Mouse (Mus musculus) spleen, adult 2 months (tissue): Measurements from ENCODE around the gene Ndufa5. TPM values are rescaled to one million over a fixed set of nuclear protein-coding genes. Genes with fewer than 3 reads are reported as not detected.

Experiments used
- DNase-seq, 2 experiments: peaks; one replicate each; pipeline versions ENCODE4 v3.0.0 to v3.0.0-alpha.2; 2012 to 2021; ENCODE audit warnings: low spot score in 2 of 2, low read depth in 1 of 2
- H3K27ac ChIP-seq: fragments of 200-500 bp; 2 replicates; pipeline ENCODE4 v1.5.1; 2012; ENCODE audit warnings: low read length, inconsistent platforms; ENCODE audit not compliant: insufficient read depth
- H3K27me3 ChIP-seq: fragments of 200-500 bp; 2 replicates; pipeline ENCODE4 v1.6.1; 2012; ENCODE audit warnings: mild to moderate bottlenecking, moderate library complexity, low read length, inconsistent platforms; ENCODE audit not compliant: control insufficient read depth, insufficient read depth
- H3K36me3 ChIP-seq: fragments of 200-500 bp; 2 replicates; pipeline ENCODE4 v1.6.1; 2012; ENCODE audit warnings: mild to moderate bottlenecking, low read length, inconsistent platforms; ENCODE audit not compliant: control insufficient read depth, insufficient read depth
- H3K4me1 ChIP-seq: fragments of 200-500 bp; 2 replicates; pipeline ENCODE4 v1.6.1; 2011; ENCODE audit warnings: inconsistent platforms; ENCODE audit not compliant: control insufficient read depth, insufficient read depth, insufficient read length
- H3K4me3 ChIP-seq: fragments of 200-500 bp; 2 replicates; pipeline ENCODE4 v1.5.1; 2011; ENCODE audit warnings: mild to moderate bottlenecking, inconsistent platforms; ENCODE audit not compliant: insufficient read depth, insufficient read length; ENCODE audit errors: extremely low read depth
- CTCF ChIP-seq: fragments of 200-500 bp; IDR thresholded peaks from 2 replicates; pipeline ENCODE4 v1.5.1; 2011; ENCODE audit warnings: mild to moderate bottlenecking, inconsistent platforms; ENCODE audit not compliant: insufficient read depth, insufficient read length, insufficient replicate concordance; ENCODE audit errors: extremely low read depth
- POLR2A ChIP-seq: fragments of 200-500 bp; IDR thresholded peaks from 2 replicates; pipeline ENCODE4 v1.6.1; 2011; ENCODE audit warnings: low read depth, low read length, inconsistent platforms
- WGBS: fragments of 180-500 bp; shearing (Covaris S2); methylation state at CpG from one replicate; pipeline ENCODE4 v1.1.7; 2018; 5-methylcytosine and 5-hydroxymethylcytosine counted together
- polyA plus RNA-seq: library from polyadenylated mRNA; depleted of rRNA; stranded (reverse); fragments of >200 nt; gene quantifications from 2 replicates; pipeline ENCODE4 v1.2.3, GENCODE M21; 2012

Gene Ndufa5
- polyA plus RNA-seq, 1 experiment: 0.58 TPM

DNA sequence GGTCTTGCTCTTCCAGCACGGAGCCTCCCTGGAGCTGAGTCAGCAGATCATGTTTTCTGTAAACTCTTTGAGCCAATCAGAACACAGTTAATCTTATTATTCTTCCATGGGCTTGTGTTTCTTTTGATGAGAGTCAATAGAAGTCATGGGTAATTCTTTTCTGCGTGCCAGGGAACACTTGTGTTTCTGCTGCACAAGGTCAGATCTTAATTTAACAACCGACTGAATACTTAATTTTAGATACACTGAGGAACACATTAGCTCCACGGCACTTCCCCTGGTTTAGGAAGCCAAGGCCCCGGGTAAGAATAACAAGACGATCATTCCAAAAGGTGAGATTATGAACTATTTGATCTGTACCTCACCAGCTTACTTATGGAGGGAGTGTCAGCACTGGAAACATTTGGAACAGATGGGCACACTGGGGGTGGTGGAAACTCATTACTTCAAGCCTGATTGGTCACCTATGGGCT, 15.3 kb upstream of the Ndufa5 start:
- H3K4me3 ChIP-seq: no peak overlapping the region
- no peak for TF ChIP-seq CTCF
- H3K4me1 ChIP-seq: no peaks in the 10 kb centered on the region
- no peak overlapping the region for H3K27ac ChIP-seq
- WGBS: 85% methylated on average over 6 of the region's 6 CpGs
- DNase-seq: no peak
- H3K36me3 ChIP-seq: no peaks in the 10 kb centered on the region
- H3K27me3 ChIP-seq: no peaks in the 10 kb centered on the region

DNA sequence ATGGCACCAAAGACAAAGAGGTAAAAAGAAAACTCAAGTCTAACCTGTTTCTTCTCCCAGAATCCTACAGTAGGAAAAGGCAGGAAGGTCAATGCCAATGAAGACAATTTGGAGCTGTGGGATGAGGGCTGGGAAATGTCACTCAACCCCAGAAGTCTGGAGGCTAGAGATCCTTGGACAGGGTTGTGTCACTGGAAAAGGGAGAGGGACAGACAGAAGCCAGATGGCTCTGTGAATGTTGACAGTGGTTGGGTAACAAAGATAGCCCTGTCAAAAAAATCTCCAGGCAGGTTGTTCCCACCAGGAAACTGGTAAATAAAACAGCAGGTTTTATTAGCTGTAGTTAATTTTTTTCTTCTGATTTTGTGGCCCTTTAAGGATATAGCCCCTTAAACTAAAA, 14.6 kb upstream of the Ndufa5 start:
- TF ChIP-seq CTCF: no peak
- TF ChIP-seq POLR2A: no peak
- no peak for DNase-seq
- H3K4me3 ChIP-seq: no peak overlapping the region

DNA sequence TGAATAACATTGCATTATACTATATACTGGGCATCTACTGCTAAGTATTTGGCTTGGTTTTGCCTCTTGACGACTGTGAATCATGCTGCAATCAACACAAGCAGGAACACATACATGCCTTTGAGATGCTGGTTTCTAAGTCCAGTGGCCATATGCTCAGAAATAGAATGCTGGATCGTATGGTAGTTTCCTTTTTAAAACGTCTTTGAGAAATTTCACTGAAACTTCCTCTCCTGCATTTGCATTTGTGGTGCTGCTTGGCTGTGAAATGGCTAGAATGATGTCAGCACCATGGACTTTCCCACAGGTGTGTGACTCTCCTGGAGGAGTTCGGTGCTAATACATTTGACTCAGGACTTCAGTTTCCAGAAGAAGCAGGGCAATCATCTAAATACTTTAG, 12.3 kb upstream of the Ndufa5 start:
- no peaks in the 10 kb centered on the region for H3K27me3 ChIP-seq
- DNase-seq: no peak
- TF ChIP-seq POLR2A: no peak
- no peak for TF ChIP-seq CTCF
- H3K4me3 ChIP-seq: no peak overlapping the region
- no peak overlapping the region for H3K27ac ChIP-seq
- no peaks in the 10 kb centered on the region for H3K4me1 ChIP-seq
- no peaks in the 10 kb centered on the region for H3K36me3 ChIP-seq
- 43% methylated on average over 4 of the region's 4 CpGs for WGBS

More for the DNA sequence above, 14.6 kb upstream of the Ndufa5 start:
- Histone ChIP-seq H3K36me3 (no peaks in the 10 kb centered on the region), H3K27ac (no peak overlapping the region), H3K27me3 (no peaks in the 10 kb centered on the region), H3K4me1 (no peaks in the 10 kb centered on the region)

DNA sequence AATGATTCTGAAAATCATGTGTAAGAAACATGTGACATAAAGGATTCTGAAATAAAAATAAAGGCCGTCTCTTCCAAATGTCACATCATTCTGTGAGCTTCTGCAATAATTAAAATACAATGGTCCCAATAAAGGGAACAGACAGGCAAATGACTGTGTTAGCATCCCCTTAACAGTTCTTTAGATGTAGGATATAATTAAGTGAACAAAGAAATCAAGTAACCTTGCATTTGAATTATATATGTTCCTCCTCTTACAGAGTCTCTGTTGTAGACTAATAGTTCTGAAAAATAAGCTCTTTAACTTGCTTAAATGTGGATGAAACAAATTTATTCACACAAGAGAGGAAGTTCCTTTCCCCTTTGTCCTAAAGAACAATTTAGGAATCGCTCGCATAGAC, 10.6 kb upstream of the Ndufa5 start:
- Histone ChIP-seq H3K4me1 (no peaks in the 10 kb centered on the region), H3K27ac (no peak overlapping the region), H3K36me3 (no peaks in the 10 kb centered on the region), H3K27me3 (no peaks in the 10 kb centered on the region), H3K4me3 (no peak overlapping the region)
- TF ChIP-seq CTCF (no peak), POLR2A (no peak)
- whole genome bisulfite sequencing: 84% methylated on average over 3 of the region's 3 CpGs
- no peak for DNase-seq

DNA sequence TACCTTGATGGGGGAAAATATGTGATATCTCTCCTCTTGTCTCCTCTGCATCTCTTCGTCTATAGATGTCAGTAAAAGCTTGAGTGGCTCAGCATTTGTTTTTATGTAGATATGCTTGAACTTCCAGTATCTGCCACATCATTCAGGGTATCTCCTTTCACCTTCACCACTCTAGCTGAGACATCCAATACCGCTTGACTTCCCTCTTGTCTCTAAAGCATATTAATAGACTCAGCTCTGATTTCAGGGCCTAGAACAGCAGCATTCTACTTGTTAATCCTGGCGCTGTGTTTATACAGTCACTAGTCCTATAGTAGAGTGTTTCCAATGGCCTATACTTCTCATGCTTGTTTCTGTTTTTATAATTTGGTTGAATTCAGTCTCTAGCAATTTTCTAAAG, 5.0 kb upstream of the Ndufa5 start:
- no peaks in the 10 kb centered on the region for H3K36me3 ChIP-seq
- 0 out of 2 replicates have a peak, but pooled peaks cover 3% of the 10 kb centered on the region for H3K4me1 ChIP-seq
- DNase-seq: no peak
- WGBS: 90% methylated on average over 3 of the region's 3 CpGs
- TF ChIP-seq POLR2A (no peak), CTCF (no peak)
- no peaks in the 10 kb centered on the region for H3K27me3 ChIP-seq
- no peak overlapping the region for H3K27ac ChIP-seq
- no peak overlapping the region for H3K4me3 ChIP-seq

DNA sequence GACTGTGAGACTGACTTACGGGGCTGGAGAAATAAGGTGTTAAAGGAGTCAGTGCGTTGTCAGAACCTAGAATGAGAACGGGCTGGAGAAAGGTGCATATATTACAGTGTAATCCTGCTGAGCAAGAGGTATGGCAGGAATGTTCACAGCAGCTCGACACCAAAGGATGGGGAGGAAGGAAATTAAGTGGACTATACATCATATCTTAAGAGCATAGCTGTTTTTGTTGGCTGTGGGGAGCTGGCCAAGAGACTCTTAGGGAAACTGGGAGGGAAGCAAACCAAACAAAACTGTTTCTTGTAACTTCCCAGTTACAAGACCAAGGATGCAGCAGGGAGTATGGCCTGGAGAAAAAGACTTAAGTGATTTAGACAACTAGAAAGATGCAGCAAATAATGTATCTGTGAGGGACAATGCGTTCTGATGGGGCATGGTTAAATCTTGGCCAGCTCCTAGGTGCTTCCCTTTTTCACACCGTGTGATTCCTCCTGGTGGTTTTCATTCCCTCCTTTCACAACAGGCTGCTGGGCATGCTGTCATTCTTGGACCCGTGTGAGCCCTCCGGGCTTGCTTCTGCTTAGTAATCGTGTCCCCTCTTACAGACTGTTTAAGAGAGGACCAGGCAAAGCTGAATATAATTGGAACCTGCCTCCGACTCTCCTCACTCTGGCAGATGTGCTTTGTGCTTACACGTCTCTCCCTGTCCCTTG, 3.1 kb upstream of the Ndufa5 start:
- Histone ChIP-seq H3K4me1 (peaks cover 6% of the 10 kb centered on the region; the same call in 1 of the 2 replicates), H3K36me3 (no peaks in the 10 kb centered on the region), H3K27ac (no peak overlapping the region), H3K27me3 (no peaks in the 10 kb centered on the region), H3K4me3 (no peak overlapping the region)
- TF ChIP-seq POLR2A (no peak), CTCF (no peak)
- DNase-seq: no peak
- WGBS: 49% methylated on average over 11 of the region's 11 CpGs

DNA sequence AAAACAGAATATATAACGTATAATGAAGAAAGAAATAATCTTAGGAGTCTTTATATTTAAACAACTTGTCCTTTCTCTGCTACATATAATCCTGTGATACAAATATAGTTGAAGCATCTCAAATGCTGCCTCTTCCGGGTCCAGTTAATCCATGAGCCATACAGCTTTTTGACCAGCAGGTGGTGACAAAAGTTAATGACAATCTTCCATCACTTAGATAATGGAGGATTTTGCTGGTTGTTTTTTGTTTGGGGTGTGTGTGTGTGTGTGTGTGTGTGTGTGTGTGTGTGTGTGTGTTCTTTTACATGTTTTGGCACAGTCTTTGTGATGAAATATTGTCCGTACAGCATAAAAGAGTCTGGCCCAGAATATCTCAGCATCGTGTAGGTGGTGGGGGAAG, 2.4 kb upstream of the Ndufa5 start:
- TF ChIP-seq CTCF (no peak; the same call in 1 of the 2 replicates), POLR2A (no peak)
- peaks cover 6% of the 10 kb centered on the region; the same call in 1 of the 2 replicates for H3K4me1 ChIP-seq
- H3K27ac ChIP-seq: no peak overlapping the region
- H3K36me3 ChIP-seq: no peaks in the 10 kb centered on the region
- WGBS: 17% methylated on average over 4 of the region's 4 CpGs
- DNase-seq: peak; percentile 25 to 48
- 0 out of 2 replicates have a peak overlapping the region, but pooled peaks have one; percentile 21 for H3K4me3 ChIP-seq
- H3K27me3 ChIP-seq: no peaks in the 10 kb centered on the region
